Mouse (Mus musculus): ENCODE data around the gene Tmtc2.

GRCm38 (mm10) chr10:105544004-105545003 lies 29.9 kb downstream of the Tmtc2 start:
- TF ChIP-seq GATA1 (IDR thresholded peaks at IDR 0.05; ENCODE audit: borderline replicate concordance, low read length) (no peak), FLI1 (IDR thresholded peaks at IDR 0.05; ENCODE audit: low read length) (no peak)

Measured in megakaryocyte, embryonic 14.5 days (primary cell).